Mouse (Mus musculus) cerebellum, adult 2 months (tissue): Measurements from ENCODE around the gene Cdh12. TPM values are rescaled to one million over a fixed set of nuclear protein-coding genes. Genes with fewer than 3 reads are reported as not detected.
"Not testable (repeated sequence)": the region's sequence is repeated elsewhere in the genome, so short reads cannot be mapped to it uniquely, and the experiment has no call there.

ENCODE experiments used
- DNase-seq, 2 experiments: peaks; one replicate each; pipeline ENCODE4 v3.0.0; 2021
- H3K27ac ChIP-seq: fragments of 200-500 bp; 2 replicates; pipeline ENCODE4 v1.5.1; 2012; ENCODE audit warnings: low read length, control low read depth, inconsistent platforms; ENCODE audit not compliant: insufficient read depth
- H3K27me3 ChIP-seq: fragments of 200-500 bp; 2 replicates; pipeline ENCODE4 v1.6.1; 2012; ENCODE audit warnings: inconsistent platforms, mild to moderate bottlenecking, low read length, moderate library complexity; ENCODE audit not compliant: control insufficient read depth, insufficient read depth
- H3K4me1 ChIP-seq: fragments of 200-500 bp; 2 replicates; pipeline ENCODE4 v1.6.1; 2011; ENCODE audit warnings: low read length; ENCODE audit not compliant: control insufficient read depth, insufficient read depth
- H3K4me3 ChIP-seq: fragments of 200-500 bp; replicated peaks from 2 replicates; pipeline ENCODE3; 2011; ENCODE audit warnings: mild to moderate bottlenecking, low read depth, low read length, control low read depth; ENCODE audit not compliant: insufficient read depth
- CTCF ChIP-seq: fragments of 200-500 bp; IDR thresholded peaks from 2 replicates; pipeline ENCODE4 v1.5.1; 2011; ENCODE audit warnings: low read depth, mild to moderate bottlenecking, control low read depth, low read length, moderate library complexity, borderline replicate concordance; ENCODE audit not compliant: insufficient read depth
- POLR2A ChIP-seq: fragments of 200-500 bp; IDR thresholded peaks from 2 replicates; pipeline ENCODE4 v1.6.1; 2011; ENCODE audit warnings: low read length, control low read depth, borderline replicate concordance; ENCODE audit not compliant: insufficient read depth
- WGBS: fragments of 180-500 bp; shearing (Covaris S2); methylation state at CpG from one replicate; pipeline ENCODE4 v1.1.7; 2018; 5-methylcytosine and 5-hydroxymethylcytosine counted together
- polyA plus RNA-seq: library from polyadenylated mRNA; depleted of rRNA; stranded (reverse); fragments of >200 nt; gene quantifications from 2 replicates; pipeline ENCODE4 v1.2.3, GENCODE M21; 2012

Cdh12 gene
- polyA plus RNA-seq, 1 experiment: 2.2 TPM

DNA sequence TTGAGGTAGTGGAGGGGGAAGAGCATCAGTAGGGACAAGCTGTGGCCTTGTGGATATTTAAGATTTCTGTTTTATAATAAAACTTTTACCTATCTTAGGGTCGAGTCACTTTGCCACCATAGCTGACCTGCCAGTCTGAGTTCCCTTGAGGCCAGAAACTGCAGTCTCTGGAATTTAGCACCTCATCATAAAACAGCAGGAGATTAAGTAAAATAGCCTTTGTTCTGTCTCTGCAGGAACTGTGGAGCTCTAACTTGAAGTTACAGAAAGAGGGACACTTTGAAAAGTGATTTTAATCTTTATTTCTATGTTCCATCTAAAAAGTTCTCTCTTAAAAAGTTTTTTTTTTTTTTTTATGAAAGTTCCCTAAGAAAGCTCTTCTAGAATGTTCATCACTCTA is 736.7 kb downstream of the Cdh12 start:
- Histone ChIP-seq H3K27me3 (no peaks in the 10 kb centered on the region), H3K27ac (no peak overlapping the region), H3K4me1 (no peaks in the 10 kb centered on the region), H3K4me3 (no peak overlapping the region)
- TF ChIP-seq POLR2A (no peak), CTCF (no peak)
- no peak for DNase-seq
- WGBS: 40% methylated on average over 1 of the region's 1 CpGs

DNA sequence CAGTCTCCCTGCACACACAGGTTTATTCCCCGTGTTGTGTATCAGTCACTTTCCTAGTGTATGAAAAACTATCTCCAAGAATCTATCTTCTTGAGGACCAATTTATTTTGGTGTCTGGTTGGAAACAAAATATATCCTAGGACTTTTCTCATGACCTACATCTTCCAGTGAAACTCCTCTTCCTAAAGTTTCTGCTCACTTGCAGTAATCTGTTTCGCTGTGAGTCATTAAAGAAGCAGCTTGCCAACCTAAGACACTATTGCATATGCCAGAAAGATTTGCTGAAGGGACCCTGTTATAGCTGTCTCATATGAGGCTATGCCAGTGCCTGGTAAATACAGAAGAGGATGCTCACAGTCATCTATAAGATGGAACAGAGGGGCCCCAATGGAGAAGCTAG is 761.0 kb downstream of the Cdh12 start:
- 88% methylated on average over 2 of the region's 2 CpGs for WGBS
- H3K27me3 ChIP-seq, DNase-seq, H3K27ac ChIP-seq, H3K4me3 ChIP-seq, H3K4me1 ChIP-seq: not testable (repeated sequence)

DNA sequence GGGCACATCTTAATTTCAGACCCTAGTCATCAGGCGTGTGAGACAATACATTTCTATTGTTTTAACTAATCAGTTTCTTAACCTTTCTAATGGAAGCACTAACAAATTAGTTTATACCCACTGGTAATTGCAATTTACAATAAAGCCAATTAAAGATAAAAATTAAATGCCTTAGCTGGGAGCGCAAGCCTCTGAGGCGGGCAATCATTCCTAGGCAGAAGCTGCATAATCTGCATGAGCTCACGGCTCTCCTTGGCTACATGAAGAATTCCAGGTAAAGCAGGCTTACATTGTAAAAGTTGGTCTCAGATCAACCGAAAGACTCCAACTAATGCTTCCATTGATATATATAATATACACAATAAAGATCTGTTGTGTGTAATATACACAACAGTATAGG is 773.9 kb downstream of the Cdh12 start:
- Histone ChIP-seq H3K27me3 (no peaks in the 10 kb centered on the region), H3K4me1 (no peaks in the 10 kb centered on the region), H3K4me3 (no peak overlapping the region), H3K27ac (no peak overlapping the region)
- TF ChIP-seq CTCF: no peak
- no peak for TF ChIP-seq POLR2A
- 90% methylated on average over 5 of the region's 5 CpGs for WGBS
- no peak for DNase-seq

DNA sequence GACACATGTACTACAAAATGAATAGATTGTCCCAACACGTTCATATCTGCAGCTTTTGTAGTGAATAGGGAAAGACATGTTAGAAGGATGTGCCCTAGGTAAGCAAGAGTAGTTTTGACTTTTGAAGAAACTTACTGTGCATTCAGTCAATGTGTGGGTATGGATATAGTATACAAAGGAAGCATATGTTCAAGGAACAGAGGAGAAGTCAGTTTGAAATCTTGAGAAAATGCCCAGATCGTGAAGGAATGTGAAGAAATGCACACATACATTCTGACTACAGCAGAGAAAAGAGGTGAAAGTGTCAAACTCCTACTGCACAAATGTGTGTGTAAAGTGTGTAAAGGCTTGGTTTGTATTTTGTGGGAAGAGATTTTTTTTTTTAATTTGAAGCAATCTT is 812.3 kb downstream of the Cdh12 start:
- WGBS: 89% methylated on average over 2 of the region's 2 CpGs
- H3K27me3 ChIP-seq: no peaks in the 10 kb centered on the region
- TF ChIP-seq POLR2A (no peak), CTCF (no peak)

DNA sequence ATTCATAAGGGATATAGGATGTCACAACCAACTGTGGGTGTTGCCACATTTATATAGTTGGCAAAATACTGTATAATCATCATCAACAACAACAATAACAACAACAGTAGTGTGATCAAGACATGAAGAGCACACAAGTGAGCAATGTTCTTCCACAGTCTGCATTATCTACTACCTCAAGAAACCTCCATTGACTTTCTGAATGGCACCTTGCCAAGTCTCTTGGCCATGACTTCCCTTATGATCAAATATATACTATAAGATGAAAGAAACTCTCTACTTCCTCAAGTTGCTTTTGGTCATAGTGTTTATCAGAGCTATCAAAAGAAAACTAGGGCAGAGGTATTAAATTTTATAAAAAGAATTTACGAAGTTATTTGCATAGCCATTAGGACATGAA is 820.8 kb downstream of the Cdh12 start:
- DNase-seq: no peak
- no peak overlapping the region for H3K4me3 ChIP-seq
- H3K27ac ChIP-seq: no peak overlapping the region
- H3K4me1 ChIP-seq: no peaks in the 10 kb centered on the region
- no peaks in the 10 kb centered on the region for H3K27me3 ChIP-seq
- WGBS: 93% methylated on average over 1 of the region's 1 CpGs
- TF ChIP-seq CTCF (no peak), POLR2A (no peak)

More for the DNA sequence above, 812.3 kb downstream of the Cdh12 start:
- Histone ChIP-seq H3K4me1 (no peaks in the 10 kb centered on the region), H3K4me3 (no peak overlapping the region), H3K27ac (no peak overlapping the region)
- no peak for DNase-seq

DNA sequence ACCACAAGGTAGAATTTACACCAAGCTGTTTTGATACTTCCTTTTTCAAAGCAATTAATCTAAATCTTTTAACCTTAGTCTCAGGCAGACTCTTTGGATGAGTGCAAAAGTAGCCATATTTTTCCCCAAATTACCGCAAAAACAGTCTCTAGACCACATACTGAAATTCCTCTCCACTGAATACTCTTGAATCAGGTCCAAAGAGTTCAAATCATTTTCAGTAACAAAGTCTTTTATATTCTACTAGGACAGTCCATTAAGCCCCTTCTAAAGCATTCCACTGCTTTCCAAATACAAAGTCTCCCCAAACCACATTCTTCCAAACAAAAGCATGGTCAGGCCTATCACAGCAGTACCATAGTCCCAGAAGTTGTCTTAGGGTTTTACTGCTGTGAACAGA is 848.0 kb downstream of the Cdh12 start:
- no peaks in the 10 kb centered on the region for H3K27me3 ChIP-seq
- no peak for DNase-seq
- no peak overlapping the region for H3K4me3 ChIP-seq
- WGBS: 87% methylated on average over 1 of the region's 1 CpGs
- no peak overlapping the region for H3K27ac ChIP-seq
- TF ChIP-seq CTCF (no peak), POLR2A (no peak)
- no peaks in the 10 kb centered on the region for H3K4me1 ChIP-seq

DNA sequence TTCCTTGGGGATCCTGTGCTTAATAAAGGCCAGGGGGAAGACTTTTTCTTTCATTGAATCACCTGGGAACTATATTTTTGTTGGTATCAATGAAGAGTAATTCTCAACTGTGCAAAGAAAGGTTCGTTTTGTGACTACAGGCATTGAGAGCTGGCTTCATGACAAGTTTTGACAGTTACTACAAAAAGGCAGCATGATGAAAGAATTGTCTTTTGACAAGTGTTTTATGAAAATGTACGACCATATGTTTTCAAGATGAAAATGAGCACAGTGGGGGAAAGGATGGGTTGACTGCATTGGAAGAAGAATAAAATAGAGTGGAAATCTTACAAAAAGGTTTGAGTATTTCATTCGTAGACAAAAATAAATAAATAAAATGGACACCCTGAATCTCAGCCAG is 866.4 kb downstream of the Cdh12 start:
- Histone ChIP-seq H3K4me1 (no peaks in the 10 kb centered on the region), H3K27ac (no peak overlapping the region), H3K27me3 (no peaks in the 10 kb centered on the region), H3K4me3 (no peak overlapping the region)
- no peak for DNase-seq
- 13% methylated on average over 3 of the region's 3 CpGs for WGBS
- TF ChIP-seq POLR2A: no peak

DNA sequence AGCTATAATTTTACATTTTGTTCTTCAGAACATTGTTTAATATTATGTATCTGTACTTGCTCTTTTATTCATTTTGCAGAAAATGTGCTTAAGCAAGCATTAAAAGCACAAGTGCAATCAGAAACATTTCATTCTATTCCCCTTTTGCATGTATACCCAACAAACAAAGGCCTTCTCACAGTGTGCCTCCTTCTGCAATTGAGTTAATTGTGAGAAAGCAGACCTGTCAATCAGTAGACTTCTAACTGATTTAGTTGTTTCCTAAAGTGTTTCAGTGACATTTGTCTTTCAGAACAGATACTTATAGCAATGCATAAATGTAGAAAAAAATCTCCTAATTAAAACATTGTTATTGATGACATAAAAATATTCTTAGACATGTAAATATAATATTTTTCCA is 894.8 kb downstream of the Cdh12 start:
- Histone ChIP-seq H3K4me3 (no peak overlapping the region), H3K27ac (no peak overlapping the region), H3K4me1 (no peaks in the 10 kb centered on the region), H3K27me3 (no peaks in the 10 kb centered on the region)
- DNase-seq: no peak
- TF ChIP-seq POLR2A: no peak
- no peak for TF ChIP-seq CTCF

DNA sequence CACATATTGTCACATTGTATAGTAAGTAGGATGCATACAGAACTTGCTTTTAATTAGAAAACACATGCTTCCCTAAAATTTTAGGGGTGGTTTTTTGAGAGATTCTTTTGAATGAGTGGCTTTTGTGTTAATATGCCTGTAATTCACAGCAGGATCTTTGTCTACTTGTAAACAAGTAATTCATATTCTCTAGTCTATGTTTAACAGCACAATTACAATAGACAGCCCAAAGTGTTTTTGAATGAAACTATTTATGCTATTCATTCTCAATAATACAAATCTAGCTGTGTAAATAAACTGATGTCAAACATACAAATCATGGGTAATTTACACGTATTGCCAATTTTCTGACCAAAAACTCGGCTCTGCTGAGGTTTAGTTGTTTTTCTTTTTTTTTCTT is 895.3 kb downstream of the Cdh12 start:
- no peak for DNase-seq
- Histone ChIP-seq H3K27ac (no peak overlapping the region), H3K27me3 (no peaks in the 10 kb centered on the region), H3K4me1 (no peaks in the 10 kb centered on the region), H3K4me3 (no peak overlapping the region)
- TF ChIP-seq CTCF (no peak), POLR2A (no peak)
- 41% methylated on average over 2 of the region's 2 CpGs for WGBS
